Mouse (Mus musculus) kidney, adult 2 months (tissue): ENCODE measurements around the gene Mospd3. TPM values are rescaled to one million over a fixed set of nuclear protein-coding genes. Genes with fewer than 3 reads are reported as not detected.

ENCODE experiments used
- DNase-seq: peaks from one replicate; pipeline ENCODE4 v3.0.0; 2021
- H3K27ac ChIP-seq: fragments of 200-500 bp; 2 replicates; pipeline ENCODE4 v1.5.1; 2012; ENCODE audit warnings: low read depth, low read length, control low read depth, inconsistent platforms; ENCODE audit not compliant: insufficient read depth
- H3K27me3 ChIP-seq: fragments of 200-500 bp; replicated peaks from 2 replicates; pipeline ENCODE4 v1.6.1; 2012; ENCODE audit warnings: mild to moderate bottlenecking, moderate library complexity, low read length, inconsistent platforms; ENCODE audit not compliant: control insufficient read depth, insufficient read depth
- H3K36me3 ChIP-seq: fragments of 200-500 bp; 2 replicates; pipeline ENCODE4 v1.6.1; 2012; ENCODE audit warnings: mild to moderate bottlenecking, moderate library complexity, low read length, inconsistent platforms; ENCODE audit not compliant: control insufficient read depth, insufficient read depth
- H3K4me1 ChIP-seq: fragments of 200-500 bp; 2 replicates; pipeline ENCODE4 v1.6.1; 2011; ENCODE audit warnings: low read length; ENCODE audit not compliant: control insufficient read depth, insufficient read depth
- H3K4me3 ChIP-seq: fragments of 200-500 bp; 2 replicates; pipeline ENCODE4 v1.5.1; 2011; ENCODE audit warnings: mild to moderate bottlenecking, low read depth, low read length, control low read depth; ENCODE audit not compliant: insufficient read depth
- CTCF ChIP-seq: fragments of 200-500 bp; conservative IDR thresholded peaks from 2 replicates; pipeline ENCODE4 v1.5.1; 2011; ENCODE audit warnings: low read depth, mild to moderate bottlenecking, control low read depth, low read length, moderate library complexity, mixed read lengths; ENCODE audit not compliant: insufficient read depth, insufficient read length
- POLR2A ChIP-seq: fragments of 200-500 bp; IDR thresholded peaks from one replicate; pipeline ENCODE4 v1.6.1; 2011; ENCODE audit warnings: low read depth, low read length, control low read depth
- WGBS: fragments of 180-500 bp; shearing (Covaris S2); methylation state at CpG from one replicate; pipeline ENCODE4 v1.1.7; 2018; 5-methylcytosine and 5-hydroxymethylcytosine counted together
- polyA plus RNA-seq: library from polyadenylated mRNA; depleted of rRNA; stranded (reverse); fragments of >200 nt; gene quantifications from 2 replicates; pipeline ENCODE4 v1.2.3, GENCODE M21; 2012

Gene Mospd3
- polyA plus RNA-seq, 1 experiment, result 84.2 TPM

GRCm38 (mm10) chr5:137644484-137644883 is 43.6 kb upstream of the Mospd3 start:
- WGBS, result 68% methylated on average over 19 of the region's 19 CpGs
- DNase-seq, result no peak
- Histone ChIP-seq H3K36me3 (peaks cover 3% of the 10 kb centered on the region; the same call in 1 of the 2 replicates), H3K27me3 (no peaks in the 10 kb centered on the region), H3K27ac (no peak overlapping the region), H3K4me3 (no peak overlapping the region; the same call in 1 of the 2 replicates), H3K4me1 (no peaks in the 10 kb centered on the region; the same call in none of the 2 replicates)
- TF ChIP-seq POLR2A, result no peak

DNA sequence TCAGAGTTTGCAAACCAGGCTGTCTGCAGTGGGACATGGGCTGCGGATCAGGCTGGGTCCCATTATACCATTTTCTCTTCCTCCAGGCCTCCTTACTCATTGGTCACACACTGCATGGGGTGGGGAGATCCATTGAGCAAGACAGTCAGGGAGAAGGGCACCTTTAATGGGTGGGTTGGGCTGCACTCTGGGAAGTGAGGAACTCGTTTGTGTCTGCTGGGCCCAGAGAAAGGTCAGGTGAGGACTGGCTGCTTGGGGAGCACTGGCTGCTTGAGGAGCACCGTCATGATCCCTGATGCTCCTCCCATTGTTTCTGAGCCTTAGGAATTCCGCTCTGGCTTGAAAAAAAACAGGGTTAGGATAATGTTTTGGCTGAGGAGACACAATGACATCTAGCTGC is 42.0 kb upstream of the Mospd3 start:
- 41% methylated on average over 4 of the region's 4 CpGs for WGBS
- peaks cover 8% of the 10 kb centered on the region for H3K36me3 ChIP-seq
- DNase-seq, result no peak

GRCm38 (mm10) chr5:137641054-137641453 is 40.2 kb upstream of the Mospd3 start, which contains the start of gene Sap25:
Gene Sap25, plus strand, starts transcription at chr5:137641334.
- Histone ChIP-seq H3K36me3 (peaks cover 8% of the 10 kb centered on the region), H3K27ac (no peak within 1 kb of the TSS), H3K4me3 (no peak within 1 kb of the TSS), H3K4me1 (no peaks in the 10 kb centered on the region; the same call in 1 of the 2 replicates), H3K27me3 (no peaks in the 10 kb centered on the region)
- 89% methylated on average over 19 of the region's 19 CpGs for WGBS
- DNase-seq, result no peak
- no peak for TF ChIP-seq POLR2A
- TF ChIP-seq CTCF, result peak; percentile 57

More for the DNA sequence above, 42.0 kb upstream of the Mospd3 start:
- Histone ChIP-seq H3K4me3 (no peak overlapping the region), H3K27me3 (no peaks in the 10 kb centered on the region), H3K4me1 (no peaks in the 10 kb centered on the region; the same call in 1 of the 2 replicates), H3K27ac (no peak overlapping the region)
- no peak for TF ChIP-seq CTCF
- no peak for TF ChIP-seq POLR2A

DNA sequence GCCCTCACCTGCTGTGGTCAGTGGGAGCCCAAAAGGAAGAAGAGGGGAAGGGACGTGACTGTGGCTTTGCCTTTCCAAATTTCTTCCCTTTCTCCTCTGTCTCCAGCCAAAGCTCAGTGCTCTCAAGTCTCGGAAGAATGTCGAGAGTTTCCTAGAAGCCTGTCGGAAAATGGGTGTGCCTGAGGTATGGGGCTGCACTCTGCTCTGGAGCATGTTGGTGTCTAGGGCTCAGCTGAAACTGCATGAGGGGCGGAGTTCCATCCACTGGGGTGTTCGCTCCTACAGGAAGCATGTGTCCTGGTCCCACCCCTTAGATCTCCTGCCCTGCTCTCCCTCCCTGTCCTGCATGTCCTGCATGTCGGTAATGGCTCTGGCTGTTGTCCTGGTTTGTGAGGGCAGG is 38.6 kb upstream of the Mospd3 start:
- TF ChIP-seq CTCF (no peak), POLR2A (no peak)
- Histone ChIP-seq H3K4me1 (no peaks in the 10 kb centered on the region; the same call in 1 of the 2 replicates), H3K4me3 (no peak overlapping the region), H3K27me3 (no peaks in the 10 kb centered on the region), H3K36me3 (peaks cover 8% of the 10 kb centered on the region), H3K27ac (no peak overlapping the region)
- 72% methylated on average over 7 of the region's 7 CpGs for WGBS
- no peak for DNase-seq

GRCm38 (mm10) chr5:137633397-137634084 is 32.7 kb upstream of the Mospd3 start:
- peaks cover 2% of the 10 kb centered on the region for H3K36me3 ChIP-seq
- H3K27me3 ChIP-seq, result no peaks in the 10 kb centered on the region
- WGBS, result 58% methylated on average over 12 of the region's 12 CpGs
- peaks cover 18% of the 10 kb centered on the region for H3K4me1 ChIP-seq
- peak; percentile 54 for DNase-seq
- no peak overlapping the region for H3K4me3 ChIP-seq
- no peak overlapping the region for H3K27ac ChIP-seq
- TF ChIP-seq POLR2A (no peak), CTCF (no peak)

DNA sequence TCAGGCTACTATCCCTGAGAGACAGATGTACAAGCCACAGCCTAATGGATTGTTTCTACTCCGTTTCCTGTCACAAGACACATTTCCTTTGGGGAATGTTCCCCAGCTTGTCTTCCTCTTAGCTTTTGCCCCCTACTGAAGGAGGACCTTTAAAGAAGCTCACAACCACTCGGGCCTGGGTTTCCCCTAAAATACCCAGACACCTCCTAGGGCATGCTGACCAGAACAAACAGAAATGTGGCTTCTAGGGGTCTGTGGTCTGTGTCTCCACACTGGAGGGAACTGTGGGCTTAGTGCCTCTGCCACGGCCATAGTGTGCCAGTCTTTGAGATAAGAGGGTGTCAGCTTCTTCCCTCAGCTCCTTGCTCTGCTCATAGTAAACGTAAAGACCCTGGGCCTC is 30.7 kb upstream of the Mospd3 start:
- Histone ChIP-seq H3K36me3 (no peaks in the 10 kb centered on the region), H3K27me3 (no peaks in the 10 kb centered on the region), H3K4me1 (peaks cover 18% of the 10 kb centered on the region), H3K27ac (peak overlapping the region; percentile 93), H3K4me3 (peak overlapping the region; percentile 40)
- no peak for DNase-seq
- 46% methylated on average over 4 of the region's 4 CpGs for WGBS
- no peak for TF ChIP-seq CTCF
- no peak for TF ChIP-seq POLR2A

DNA sequence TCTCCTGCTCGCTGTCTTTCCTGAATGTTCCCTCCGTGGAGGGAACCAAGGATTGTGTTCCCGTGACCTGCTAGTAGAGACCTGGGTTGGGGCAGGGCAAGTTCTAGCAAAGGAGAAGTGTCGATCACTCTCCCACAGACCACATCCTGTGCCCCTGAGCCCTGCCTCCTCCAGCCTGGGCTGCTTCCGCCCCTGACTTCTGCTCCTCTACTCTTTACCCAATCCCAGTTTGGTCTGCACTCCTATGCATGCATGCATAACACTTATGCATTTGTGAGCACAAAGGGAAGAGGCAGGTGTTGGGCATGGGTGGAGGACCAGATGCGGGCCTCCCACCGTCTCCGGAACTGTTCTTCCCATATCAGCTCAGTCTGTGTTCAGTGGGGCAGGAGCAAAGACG is 30.3 kb upstream of the Mospd3 start:
- Histone ChIP-seq H3K27me3 (no peaks in the 10 kb centered on the region), H3K36me3 (no peaks in the 10 kb centered on the region), H3K4me3 (peak overlapping the region; percentile 40), H3K4me1 (peaks cover 18% of the 10 kb centered on the region), H3K27ac (peak overlapping the region; percentile 93)
- peak; percentile 54 for DNase-seq
- WGBS, result 22% methylated on average over 9 of the region's 9 CpGs
- TF ChIP-seq CTCF (no peak), POLR2A (no peak)
